Mouse (Mus musculus) cerebellum, postnatal 10 days (tissue): ENCODE results near the gene Lrmda.

Experiments used
- DNase-seq, 2 experiments: peaks; one replicate each; pipeline ENCODE4 v3.0.0; 2021; ENCODE audit warnings: mixed read lengths in 2 of 2

The Lrmda gene

DNA sequence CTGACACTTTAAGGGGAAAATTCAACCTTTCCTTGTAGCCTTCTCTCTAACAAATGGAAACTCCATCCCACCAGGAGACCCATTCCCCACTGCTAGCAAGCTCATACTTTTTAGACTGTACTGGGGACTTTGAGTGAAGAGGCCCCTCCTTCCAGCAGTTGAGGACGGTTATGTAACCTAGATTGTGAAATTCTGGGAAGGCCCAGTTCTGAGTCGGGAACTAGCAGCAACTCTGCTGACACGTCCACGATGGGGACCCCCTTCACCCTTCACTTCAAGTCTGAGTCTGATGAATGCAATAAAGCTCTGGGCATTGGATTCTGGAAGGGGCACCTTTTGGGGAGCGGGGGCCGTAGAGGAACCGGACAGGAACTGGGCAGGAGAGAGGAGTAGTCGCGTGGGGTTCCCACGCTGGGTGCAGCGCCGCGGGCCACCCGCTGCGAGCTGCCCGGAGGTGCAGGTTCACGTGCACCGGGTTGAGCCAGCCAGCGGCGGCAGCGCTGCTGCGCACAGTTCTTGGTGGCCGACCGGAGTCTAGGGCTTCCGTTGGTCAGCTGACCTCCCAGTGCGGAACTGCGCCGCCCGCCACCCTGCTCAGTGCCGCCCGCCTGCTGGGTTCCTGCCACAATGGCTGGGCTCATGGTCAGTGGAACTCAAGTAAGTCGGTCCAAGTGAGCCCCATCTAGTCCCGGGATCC, at the start of gene Lrmda:
Lrmda (plus strand) TSS at position 461 of the 697 bp plus-strand sequence.
- DNase-seq = peak; percentile 33 to 54

GRCm38 (mm10) chr14:21981462-21981861, 38.0 kb upstream of the Lrmda start:
- DNase-seq = peak; percentile 87

GRCm38 (mm10) chr14:21982096-21982591, 37.4 kb upstream of the Lrmda start:
- DNase-seq = peak; percentile 41 to 44

GRCm38 (mm10) chr14:21982592-21983310, 36.8 kb upstream of the Lrmda start:
- DNase-seq = peak; percentile 39 to 44

DNA sequence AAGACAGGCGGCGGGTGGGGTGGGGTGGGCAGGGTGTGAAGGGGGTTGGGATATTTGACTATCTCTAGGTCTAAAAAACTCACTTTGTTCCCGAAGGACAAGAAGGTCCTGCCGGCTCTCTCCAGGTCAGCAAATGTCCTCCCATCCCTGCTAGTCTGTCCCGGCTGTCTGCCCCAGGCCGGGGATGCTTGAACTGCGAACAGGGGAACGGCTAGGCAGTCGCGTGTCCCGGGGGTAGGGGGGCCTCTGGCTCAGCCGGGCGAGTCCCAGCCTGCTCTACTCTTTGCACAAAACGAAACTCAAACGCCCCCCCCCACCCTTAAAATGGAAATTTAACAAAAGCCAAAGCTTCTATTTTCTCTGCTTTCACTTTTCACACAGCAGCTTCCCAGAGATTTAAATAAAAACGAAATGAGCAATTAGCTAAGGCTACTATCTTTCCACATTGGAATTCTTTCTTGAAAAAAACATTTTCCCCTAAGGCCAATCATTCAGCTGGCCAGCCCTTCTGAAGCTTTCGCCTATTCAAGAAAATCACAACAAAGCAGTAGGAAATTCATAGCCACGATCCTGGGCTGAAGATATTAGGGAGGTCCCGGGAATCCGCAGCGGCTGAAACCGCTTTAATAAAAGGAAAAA, 36.1 kb upstream of the Lrmda start:
- DNase-seq = peak; percentile 37 to 45

DNA sequence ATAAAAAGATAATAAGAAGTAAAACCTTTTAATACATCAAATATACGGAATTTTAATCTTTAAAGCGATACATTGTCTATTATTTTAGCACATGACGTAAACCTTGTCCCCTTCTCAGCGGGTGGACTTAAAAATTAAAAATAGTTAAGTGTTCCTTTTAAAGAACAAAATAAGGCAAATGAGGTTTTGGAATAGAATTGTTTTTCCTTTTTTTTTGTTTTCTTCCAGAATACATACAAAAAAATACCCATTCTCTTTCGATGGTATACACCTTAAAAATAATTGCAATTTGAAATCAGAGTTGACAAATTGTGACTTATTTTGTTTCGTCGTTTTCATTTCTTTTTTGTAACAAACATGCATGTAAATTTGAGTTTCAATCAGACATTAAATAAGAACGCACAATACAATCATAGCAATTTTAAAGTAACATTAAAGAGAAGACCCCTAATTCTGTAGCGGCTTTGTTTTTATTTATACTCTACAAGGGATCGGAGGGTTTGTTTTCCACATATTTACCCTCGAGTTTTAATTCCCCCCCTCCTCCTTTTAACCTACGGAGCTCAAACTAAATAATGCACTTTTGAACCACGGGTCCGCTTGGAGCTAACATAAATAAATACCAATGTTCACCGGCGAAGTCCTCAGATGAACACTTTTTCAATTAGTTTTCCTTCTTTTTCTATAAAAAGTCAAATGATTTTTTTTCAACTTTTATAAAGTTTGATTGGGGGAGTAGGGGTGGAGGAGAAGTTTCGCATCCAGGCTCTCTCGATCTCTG, 35.4 kb upstream of the Lrmda start:
- DNase-seq = no peak

- peak; percentile 25 to 28 for DNase-seq
These were observed 34.6 kb upstream of the Lrmda start for GRCm38 (mm10) chr14:21984757-21985425.

- DNase-seq = peak in 1 of 2 experiments; percentile 64
These were observed 34.0 kb upstream of the Lrmda start for GRCm38 (mm10) chr14:21985426-21985931.

DNA sequence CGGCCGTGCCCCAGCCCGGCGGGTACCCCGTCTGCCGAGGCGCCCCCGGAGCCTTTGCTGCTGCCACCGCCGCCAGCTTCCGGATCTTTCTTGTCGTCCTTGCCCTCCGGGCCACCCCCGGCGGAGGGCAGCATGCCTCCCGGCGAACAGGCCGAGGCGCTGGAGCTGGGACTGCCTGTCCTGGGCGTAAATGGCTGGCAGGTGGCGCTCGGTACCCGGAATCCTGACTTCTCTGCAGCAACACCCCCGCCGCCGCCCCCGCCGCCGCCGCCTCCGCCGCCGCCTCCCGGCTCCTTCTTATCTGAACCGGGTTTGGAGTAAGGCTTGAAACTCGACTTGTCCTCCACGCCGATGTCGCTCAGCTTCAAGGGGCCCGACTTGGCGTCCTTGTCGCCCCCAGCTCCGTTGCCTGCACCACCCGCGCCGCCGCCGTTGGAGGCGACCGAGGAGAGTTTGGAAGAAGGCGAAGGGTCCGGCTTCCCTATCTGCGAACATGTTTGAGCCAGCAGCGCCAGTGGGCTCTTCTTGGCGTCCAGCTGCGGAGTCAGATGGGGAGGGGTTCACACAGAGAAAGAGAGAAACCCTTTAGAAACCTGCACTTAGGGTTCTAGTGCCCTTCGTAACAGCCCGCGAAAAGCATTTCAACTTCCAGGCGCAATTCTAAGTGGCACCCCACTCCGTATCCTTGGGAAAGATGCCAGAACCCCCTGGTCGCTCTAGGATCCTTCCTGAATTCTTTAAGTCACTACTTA, 33.4 kb upstream of the Lrmda start:
- peak; percentile 92 to 93 for DNase-seq

- peak; percentile 25 to 65 for DNase-seq
These were observed 32.5 kb upstream of the Lrmda start for GRCm38 (mm10) chr14:21986733-21987659.

DNA sequence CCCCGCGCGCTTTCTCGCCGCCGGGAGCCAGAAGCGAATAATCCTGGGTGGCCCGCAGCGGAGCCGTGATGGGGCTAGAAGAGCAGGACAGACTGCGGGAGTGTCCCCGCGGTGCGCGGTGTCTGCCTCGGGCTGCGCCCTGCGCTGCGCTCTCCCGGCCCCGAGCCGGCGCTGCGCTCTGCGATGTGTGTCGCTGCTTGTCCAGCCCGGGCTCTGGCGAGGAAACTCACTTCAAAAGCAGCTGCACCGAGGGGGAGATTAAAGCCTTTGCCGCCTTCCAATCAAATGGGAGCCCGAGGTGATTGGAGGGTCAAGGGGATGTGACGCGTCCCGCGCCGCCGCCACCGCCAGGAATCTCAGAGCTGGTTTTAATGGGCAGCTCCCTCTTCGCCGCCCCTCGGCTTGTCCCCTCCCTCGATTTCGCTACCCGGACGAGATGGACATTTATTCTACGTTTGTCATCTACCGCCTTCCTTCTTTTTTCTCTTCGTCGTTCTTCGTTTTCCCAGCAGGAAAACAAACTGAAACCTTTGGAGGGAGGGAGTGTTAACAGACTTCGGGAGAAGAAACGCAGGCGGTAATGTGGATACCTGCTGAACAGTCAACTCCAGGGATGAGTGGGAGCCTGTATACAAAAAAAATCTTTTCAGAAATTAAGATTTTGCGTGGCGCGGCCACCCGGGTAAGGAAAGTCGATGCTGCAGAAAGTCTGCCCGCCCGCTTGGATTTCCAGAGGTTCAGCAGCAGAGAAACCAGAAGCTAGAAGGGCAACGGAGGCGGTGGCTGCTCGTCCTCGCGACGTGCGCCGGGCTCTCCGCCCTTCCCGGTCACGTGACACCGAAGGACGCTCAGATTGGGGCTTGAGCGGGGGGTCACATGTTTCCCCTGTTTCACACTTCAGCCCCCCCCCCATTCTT, 31.6 kb upstream of the Lrmda start:
- peak; percentile 94 to 96 for DNase-seq

DNA sequence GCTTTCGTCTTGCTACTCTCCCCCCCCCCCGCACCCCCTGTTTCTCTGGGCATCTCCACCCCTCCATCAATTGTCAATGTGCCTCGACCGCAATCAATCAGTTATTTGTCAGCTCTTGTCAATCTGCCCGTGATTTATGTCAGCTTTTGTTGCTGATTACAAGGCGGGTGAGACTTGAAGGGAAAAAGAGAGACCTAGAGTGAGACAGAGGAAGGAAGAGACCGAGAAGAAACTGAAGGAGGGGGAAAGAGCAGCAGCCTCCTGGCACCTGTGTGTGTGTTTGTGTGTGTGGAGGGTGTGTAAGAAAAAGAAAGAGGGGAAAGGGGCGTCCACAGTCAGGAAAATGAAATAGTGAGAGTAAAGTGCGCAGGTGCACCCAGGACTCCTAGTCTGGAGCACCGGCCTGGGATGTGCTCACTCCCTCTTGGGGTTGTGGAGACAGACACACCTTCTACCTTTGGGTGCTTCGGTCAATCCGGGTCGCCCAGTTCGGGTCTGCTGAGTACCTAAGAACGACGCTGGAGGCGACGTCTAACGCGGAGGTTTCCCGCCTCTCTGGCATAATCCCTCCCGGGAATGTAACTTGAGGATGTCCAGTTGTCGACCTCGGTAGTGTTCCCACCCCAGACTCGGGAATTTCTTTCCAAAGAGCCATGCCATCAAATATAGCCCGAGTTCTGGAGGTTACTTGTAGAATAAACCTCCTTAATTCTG, 30.8 kb upstream of the Lrmda start:
- DNase-seq = peak in 1 of 2 experiments; percentile 34

- peak; percentile 42 to 47 for DNase-seq
These were observed 30.1 kb upstream of the Lrmda start, which contains the start of gene Zfp503 for GRCm38 (mm10) chr14:21989291-21989913. Gene Zfp503, minus strand, starts transcription at chr14:21989601.

- DNase-seq = peak; percentile 22 to 29
These were observed 29.0 kb upstream of the Lrmda start for GRCm38 (mm10) chr14:21990321-21991021.

DNA sequence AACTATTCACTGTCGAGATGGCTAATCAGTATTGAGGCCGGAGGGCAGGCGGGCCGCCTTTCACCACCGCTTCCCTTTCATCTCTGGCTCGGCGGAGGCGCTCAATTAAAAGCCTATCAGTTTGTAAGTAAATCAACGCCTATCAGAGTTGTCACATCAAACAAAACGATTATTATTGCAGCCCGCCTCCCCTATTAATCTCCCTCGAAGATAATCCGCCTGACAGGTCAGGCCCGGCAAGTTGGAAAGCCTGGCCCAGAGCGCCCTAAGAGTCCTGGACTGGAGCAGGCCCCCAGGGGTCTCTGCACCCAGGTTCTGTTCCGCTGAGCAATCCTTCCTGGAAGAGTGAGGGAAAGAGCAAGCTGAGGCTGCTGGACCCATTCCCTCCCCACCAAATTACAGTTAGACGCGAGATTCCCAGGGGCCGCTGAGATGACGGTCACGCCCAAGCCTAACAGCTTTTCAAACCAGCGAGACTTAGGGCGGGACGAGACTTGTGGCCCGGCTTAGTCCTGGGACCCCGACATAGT, 28.2 kb upstream of the Lrmda start:
- DNase-seq = peak; percentile 17 to 23

- DNase-seq = no peak
These were observed 27.7 kb upstream of the Lrmda start for GRCm38 (mm10) chr14:21991856-21992255.
